ENCODE assay signal across 20 mouse cellular contexts in genomic region chr9:88292836-88293370, GRCm38 (mm10). TPM values are rescaled to one million over a fixed set of nuclear protein-coding genes. Genes with fewer than 3 reads are reported as not detected.
DNase-seq lines count a peak whose midpoint lies in the region; ATAC-seq and TF ChIP-seq lines count a peak whose summit lies in the region.
"Had no signal": no experiment of that assay in that cellular context is flagged by ENCODE, and none has a peak within 500 bp of the region (broad histone marks: within the 10 kb centered on the region; RNA-seq: fewer than 3 reads in every experiment).

No protein-coding gene starts in this region.

- H3K4me2 ChIP-seq in stomach, postnatal 0 days (replicated peaks; ENCODE audit: low read depth), result no peak overlapping the region
- H3K4me2 ChIP-seq: heart, embryonic 13.5 days; hindbrain, embryonic 12.5 days had no signal

- no peak for TF ChIP-seq CTCF in stomach, postnatal 0 days (IDR thresholded peaks at IDR 0.05; ENCODE audit: low read depth)

- no peak overlapping the region for H3K27ac ChIP-seq in stomach, postnatal 0 days (replicated peaks)
- H3K27ac ChIP-seq: embryonic facial prominence, embryonic 10.5 days; forebrain, embryonic 10.5 days; heart, adult 2 months; heart, embryonic 13.5 days; hindbrain, embryonic 12.5 days had no signal

- TF ChIP-seq EP300 in stomach, postnatal 0 days (optimal IDR thresholded peaks at IDR 0.05), result no peak

- H3K27me3 ChIP-seq in stomach, postnatal 0 days (ENCODE audit: control insufficient read depth, insufficient read depth, low read length), result no peaks in the 10 kb centered on the region
- H3K27me3 ChIP-seq: heart, embryonic 13.5 days; hindbrain, embryonic 12.5 days had no signal

- H3K36me3 ChIP-seq in stomach, postnatal 0 days (ENCODE audit: control insufficient read depth, insufficient read depth, low read length), result no peaks in the 10 kb centered on the region
- H3K36me3 ChIP-seq: embryonic facial prominence, embryonic 10.5 days; forebrain, embryonic 10.5 days; heart, embryonic 13.5 days; hindbrain, embryonic 12.5 days had no signal

- peak; percentile 21 for DNase-seq in CD4-positive, CD25-positive, alpha-beta regulatory T cell, adult 2 months (ENCODE audit: low read depth, low spot score)
- DNase-seq in stomach, postnatal 0 days (ENCODE audit: low spot score), result no peak
- DNase-seq in left cerebral cortex, adult 11 months (ENCODE audit: low spot score), result no peak
- DNase-seq in adrenal gland, postnatal 14 days, result no peak
- DNase-seq in urinary bladder, postnatal 25 days (ENCODE audit: low spot score), result no peak
- DNase-seq: adrenal gland, postnatal 10 days; cerebellum, adult 18-20 months; cerebellum, adult 9-11 months; cerebellum, postnatal 36 days; heart, adult 2 months; heart, postnatal 36 days; kidney, adult 11 months had no signal

- 72% methylated on average over 2 of the region's 2 CpGs for WGBS in stomach, postnatal 0 days

- H3K4me3 ChIP-seq in stomach, postnatal 0 days (ENCODE audit: low read depth, low read length), result no peak overlapping the region
- H3K4me3 ChIP-seq: embryonic facial prominence, embryonic 10.5 days; forebrain, embryonic 10.5 days; heart, adult 2 months; heart, embryonic 13.5 days; hindbrain, embryonic 12.5 days had no signal

- H3K9ac ChIP-seq in stomach, postnatal 0 days (ENCODE audit: low read length), result no peak overlapping the region
- H3K9ac ChIP-seq: heart, embryonic 13.5 days; hindbrain, embryonic 12.5 days had no signal

- no peaks in the 10 kb centered on the region for H3K4me1 ChIP-seq in stomach, postnatal 0 days (replicated peaks; ENCODE audit: control insufficient read depth, insufficient read depth)
- H3K4me1 ChIP-seq: embryonic facial prominence, embryonic 10.5 days; forebrain, embryonic 10.5 days; hindbrain, embryonic 12.5 days had no signal

- peak; percentile 39; the same call in 1 of the 2 replicates for ATAC-seq in common myeloid progenitor, adult 5-6 weeks (replicated peaks; ENCODE audit: low read depth, poor library complexity, severe bottlenecking)
- peak; percentile 97 for ATAC-seq in megakaryocyte, adult 5-6 weeks (ENCODE audit: poor library complexity, severe bottlenecking)
- peak; percentile 93 for ATAC-seq in stomach, postnatal 0 days (ENCODE audit: low FRiP score, low TSS enrichment)
- ATAC-seq: forebrain, embryonic 14.5 days; hindbrain, embryonic 16.5 days had no signal

- no peaks in the 10 kb centered on the region for H3K9me3 ChIP-seq in stomach, postnatal 0 days (ENCODE audit: control insufficient read depth, low read length)
- H3K9me3 ChIP-seq: embryonic facial prominence, embryonic 10.5 days; forebrain, embryonic 10.5 days; heart, embryonic 13.5 days; hindbrain, embryonic 12.5 days had no signal

RNA-seq across cellular contexts. Expression of gene Nt5e, which starts 34.1 kb away (rescaled TPM):
- 0.05 and 1.0 TPM in 2 replicates for total RNA-seq in common myeloid progenitor, adult 5-6 weeks (2017)
- 3.8 and 7.4 TPM in 2 replicates for total RNA-seq in megakaryocyte, adult 5-6 weeks (2015)
- total RNA-seq in megakaryocyte, adult 5-6 weeks (2017), result 6.2 and 9.0 TPM in 2 replicates
- 52.7 and 55.9 TPM in 2 replicates for polyA plus RNA-seq in stomach, postnatal 0 days (2015; fragmentation: Nextera tagmentation; extraction: Ambion mirVana)
- total RNA-seq in adrenal gland, postnatal 14 days (2021), result 15.7 and 15.9 TPM in 2 replicates

Comparison
In these comparisons a context has a peak if more than half of its experiments do, and no peak if none do; other contexts are left out.
1. ATAC-seq: peak in every context shown above with its lines; median percentile 97 in megakaryocyte, adult 5-6 weeks; 93 in stomach, postnatal 0 days; 39 in common myeloid progenitor, adult 5-6 weeks.